Mouse (Mus musculus) spleen, adult 2 months (tissue): ENCODE data around the gene Scarf1. TPM values are rescaled to one million over a fixed set of nuclear protein-coding genes. Genes with fewer than 3 reads are reported as not detected.

Source experiments
- DNase-seq, 2 experiments: peaks; one replicate each; pipeline versions ENCODE4 v3.0.0 to v3.0.0-alpha.2; 2012 to 2021; ENCODE audit warnings: low spot score in 2 of 2, low read depth in 1 of 2
- H3K27ac ChIP-seq: fragments of 200-500 bp; 2 replicates; pipeline ENCODE4 v1.5.1; 2012; ENCODE audit warnings: low read length, inconsistent platforms; ENCODE audit not compliant: insufficient read depth
- H3K27me3 ChIP-seq: fragments of 200-500 bp; 2 replicates; pipeline ENCODE4 v1.6.1; 2012; ENCODE audit warnings: mild to moderate bottlenecking, moderate library complexity, low read length, inconsistent platforms; ENCODE audit not compliant: control insufficient read depth, insufficient read depth
- H3K36me3 ChIP-seq: fragments of 200-500 bp; 2 replicates; pipeline ENCODE4 v1.6.1; 2012; ENCODE audit warnings: mild to moderate bottlenecking, low read length, inconsistent platforms; ENCODE audit not compliant: control insufficient read depth, insufficient read depth
- H3K4me1 ChIP-seq: fragments of 200-500 bp; 2 replicates; pipeline ENCODE4 v1.6.1; 2011; ENCODE audit warnings: inconsistent platforms; ENCODE audit not compliant: control insufficient read depth, insufficient read depth, insufficient read length
- H3K4me3 ChIP-seq: fragments of 200-500 bp; 2 replicates; pipeline ENCODE4 v1.5.1; 2011; ENCODE audit warnings: mild to moderate bottlenecking, inconsistent platforms; ENCODE audit not compliant: insufficient read depth, insufficient read length; ENCODE audit errors: extremely low read depth
- CTCF ChIP-seq: fragments of 200-500 bp; IDR thresholded peaks from 2 replicates; pipeline ENCODE4 v1.5.1; 2011; ENCODE audit warnings: mild to moderate bottlenecking, inconsistent platforms; ENCODE audit not compliant: insufficient read depth, insufficient read length, insufficient replicate concordance; ENCODE audit errors: extremely low read depth
- POLR2A ChIP-seq: fragments of 200-500 bp; IDR thresholded peaks from 2 replicates; pipeline ENCODE4 v1.6.1; 2011; ENCODE audit warnings: low read depth, low read length, inconsistent platforms
- WGBS: fragments of 180-500 bp; shearing (Covaris S2); methylation state at CpG from one replicate; pipeline ENCODE4 v1.1.7; 2018; 5-methylcytosine and 5-hydroxymethylcytosine counted together
- polyA plus RNA-seq: library from polyadenylated mRNA; depleted of rRNA; stranded (reverse); fragments of >200 nt; gene quantifications from 2 replicates; pipeline ENCODE4 v1.2.3, GENCODE M21; 2012

Scarf1 gene
- polyA plus RNA-seq, 1 experiment, result 11.5 TPM

GRCm38 (mm10) chr11:75469261-75469660 lies 44.1 kb upstream of the Scarf1 start:
- no peaks in the 10 kb centered on the region; the same call in 1 of the 2 replicates for H3K36me3 ChIP-seq
- H3K27ac ChIP-seq, result no peak overlapping the region
- TF ChIP-seq CTCF (no peak), POLR2A (no peak)
- no peaks in the 10 kb centered on the region for H3K27me3 ChIP-seq
- no peak for DNase-seq
- no peaks in the 10 kb centered on the region; the same call in 1 of the 2 replicates for H3K4me1 ChIP-seq
- 96% methylated on average over 4 of the region's 4 CpGs for WGBS
- H3K4me3 ChIP-seq, result no peak overlapping the region

- Histone ChIP-seq H3K4me1 (no peaks in the 10 kb centered on the region; the same call in 1 of the 2 replicates), H3K4me3 (no peak overlapping the region), H3K27me3 (no peaks in the 10 kb centered on the region), H3K36me3 (no peaks in the 10 kb centered on the region; the same call in 1 of the 2 replicates), H3K27ac (no peak overlapping the region)
- WGBS, result 87% methylated on average over 3 of the region's 3 CpGs
- no peak for DNase-seq
- TF ChIP-seq CTCF (no peak), POLR2A (no peak)
Observed at GRCm38 (mm10) chr11:75470675-75471074, 42.7 kb upstream of the Scarf1 start.

- no peak overlapping the region for H3K27ac ChIP-seq
- DNase-seq, result no peak
- no peaks in the 10 kb centered on the region; the same call in 1 of the 2 replicates for H3K4me1 ChIP-seq
- H3K4me3 ChIP-seq, result no peak overlapping the region
- no peaks in the 10 kb centered on the region for H3K27me3 ChIP-seq
- H3K36me3 ChIP-seq, result no peaks in the 10 kb centered on the region
- TF ChIP-seq POLR2A, result no peak
- TF ChIP-seq CTCF, result no peak
- 44% methylated on average over 11 of the region's 11 CpGs for WGBS
Observed at GRCm38 (mm10) chr11:75472469-75473081, 40.8 kb upstream of the Scarf1 start.

GRCm38 (mm10) chr11:75473376-75473775 lies 40.0 kb upstream of the Scarf1 start:
- H3K27ac ChIP-seq, result no peak overlapping the region
- WGBS, result 86% methylated on average over 7 of the region's 7 CpGs
- H3K4me3 ChIP-seq, result no peak overlapping the region
- H3K4me1 ChIP-seq, result no peaks in the 10 kb centered on the region; the same call in 1 of the 2 replicates
- H3K36me3 ChIP-seq, result no peaks in the 10 kb centered on the region
- no peak for TF ChIP-seq CTCF
- TF ChIP-seq POLR2A, result no peak
- no peak for DNase-seq
- no peaks in the 10 kb centered on the region for H3K27me3 ChIP-seq

- Histone ChIP-seq H3K27ac (no peak overlapping the region), H3K4me1 (peaks cover 2% of the 10 kb centered on the region; the same call in 1 of the 2 replicates), H3K36me3 (peaks cover 14% of the 10 kb centered on the region), H3K27me3 (no peaks in the 10 kb centered on the region), H3K4me3 (no peak overlapping the region)
- no peak for TF ChIP-seq POLR2A
- no peak for TF ChIP-seq CTCF
- 30% methylated on average over 3 of the region's 3 CpGs for WGBS
- DNase-seq, result no peak
Observed at GRCm38 (mm10) chr11:75486192-75486591, 27.1 kb upstream of the Scarf1 start.

GRCm38 (mm10) chr11:75486601-75487285 lies 26.6 kb upstream of the Scarf1 start, which contains the start of gene Prpf8:
Gene Prpf8 (plus strand): TSS chr11:75486816.
- peak; percentile 96 for DNase-seq
- H3K4me3 ChIP-seq, result peak within 1 kb of the TSS; percentile 97
- no peaks in the 10 kb centered on the region for H3K27me3 ChIP-seq
- H3K27ac ChIP-seq, result peak within 1 kb of the TSS; percentile 83
- H3K36me3 ChIP-seq, result peaks cover 20% of the 10 kb centered on the region
- TF ChIP-seq CTCF, result no peak
- TF ChIP-seq POLR2A, result peak; percentile 53; the same call in 1 of the 2 replicates
- peaks cover 2% of the 10 kb centered on the region; the same call in 1 of the 2 replicates for H3K4me1 ChIP-seq
- WGBS, result under 1% methylated on average over 52 of the region's 52 CpGs
